Mouse (Mus musculus) hindbrain, embryonic 14.5 days (tissue): ENCODE results near the gene Tmem30b. TPM values are rescaled to one million over a fixed set of nuclear protein-coding genes. Genes with fewer than 3 reads are reported as not detected.

Experiments used
- polyA plus RNA-seq: library from polyadenylated mRNA; unstranded; fragments of >200 nt; fragmentation: Nextera tagmentation; extraction: Ambion mirVana; gene quantifications from 2 replicates; pipeline ENCODE4 v1.2.1, GENCODE M21; 2014

Tmem30b gene
- polyA plus RNA-seq, 1 experiment from 2014 or later: 0.15 TPM

Other genes starting within 250 kb of the Tmem30b start
- gene Prkch, start 38.4 kb upstream of the Tmem30b start, polyA plus RNA-seq: 9.8 and 9.9 TPM in 2 replicates